Mouse (Mus musculus) liver, adult 2 months (tissue): Measurements from ENCODE around the gene Ccdc61. TPM values are rescaled to one million over a fixed set of nuclear protein-coding genes. Genes with fewer than 3 reads are reported as not detected.

Experiments
- DNase-seq: peaks from one replicate; pipeline ENCODE4 v3.0.0-alpha.2; 2011; ENCODE audit warnings: low read depth, low spot score; ENCODE audit errors: extremely low read depth
- H3K27ac ChIP-seq: fragments of 200-500 bp; replicated peaks from 2 replicates; pipeline ENCODE4 v1.5.1; 2012; ENCODE audit warnings: low read depth, mild to moderate bottlenecking, control low read depth, inconsistent platforms, low read length; ENCODE audit not compliant: insufficient read depth
- H3K27me3 ChIP-seq: fragments of 200-500 bp; 2 replicates; pipeline ENCODE4 v1.6.1; 2012; ENCODE audit warnings: mild to moderate bottlenecking, moderate library complexity, low read length, inconsistent platforms; ENCODE audit not compliant: control insufficient read depth, insufficient read depth
- H3K36me3 ChIP-seq: fragments of 200-500 bp; 2 replicates; pipeline ENCODE4 v1.6.1; 2012; ENCODE audit warnings: low read length, inconsistent platforms; ENCODE audit not compliant: control insufficient read depth, insufficient read depth
- H3K4me1 ChIP-seq: fragments of 200-500 bp; 2 replicates; pipeline ENCODE4 v1.6.1; 2011; ENCODE audit warnings: low read length; ENCODE audit not compliant: control insufficient read depth, insufficient read depth
- H3K4me3 ChIP-seq: fragments of 200-500 bp; 2 replicates; pipeline ENCODE4 v1.5.1; 2011; ENCODE audit warnings: low read depth, mild to moderate bottlenecking, control low read depth, low read length, moderate library complexity; ENCODE audit not compliant: insufficient read depth
- H3K79me2 ChIP-seq: fragments of 200-500 bp; 2 replicates; pipeline ENCODE4 v1.6.1; 2012; ENCODE audit warnings: inconsistent platforms, mild to moderate bottlenecking, low read length, moderate library complexity; ENCODE audit not compliant: control insufficient read depth, insufficient read depth
- H3K9ac ChIP-seq: fragments of 200-500 bp; 2 replicates; pipeline ENCODE4 v1.6.1; 2012; ENCODE audit warnings: low read depth, mild to moderate bottlenecking, control low read depth, inconsistent platforms, low read length
- CTCF ChIP-seq: fragments of 200-500 bp; IDR thresholded peaks from 2 replicates; pipeline ENCODE4 v1.5.1; 2011; ENCODE audit warnings: low read depth, low read length, control low read depth
- POLR2A ChIP-seq: fragments of 200-500 bp; IDR thresholded peaks from 2 replicates; pipeline ENCODE4 v1.6.1; 2011; ENCODE audit warnings: low read length, control low read depth; ENCODE audit not compliant: insufficient read depth; ENCODE audit errors: extremely low read depth
- WGBS: fragments of 180-500 bp; shearing (Covaris S2); methylation state at CpG from one replicate; pipeline ENCODE4 v1.1.7; 2018; 5-methylcytosine and 5-hydroxymethylcytosine counted together
- polyA plus RNA-seq: library from polyadenylated mRNA; depleted of rRNA; stranded (reverse); fragments of >200 nt; gene quantifications from 2 replicates; pipeline ENCODE4 v1.2.3, GENCODE M21; 2012
- total RNA-seq: library from RNA; depleted of rRNA; stranded (reverse); fragments of >200 nt; gene quantifications from 2 replicates; pipeline ENCODE4 v1.2.3, GENCODE M21; 2014

Ccdc61 gene
- total and polyA plus RNA-seq, 2 experiments: 5.6 to 12.0 TPM

DNA sequence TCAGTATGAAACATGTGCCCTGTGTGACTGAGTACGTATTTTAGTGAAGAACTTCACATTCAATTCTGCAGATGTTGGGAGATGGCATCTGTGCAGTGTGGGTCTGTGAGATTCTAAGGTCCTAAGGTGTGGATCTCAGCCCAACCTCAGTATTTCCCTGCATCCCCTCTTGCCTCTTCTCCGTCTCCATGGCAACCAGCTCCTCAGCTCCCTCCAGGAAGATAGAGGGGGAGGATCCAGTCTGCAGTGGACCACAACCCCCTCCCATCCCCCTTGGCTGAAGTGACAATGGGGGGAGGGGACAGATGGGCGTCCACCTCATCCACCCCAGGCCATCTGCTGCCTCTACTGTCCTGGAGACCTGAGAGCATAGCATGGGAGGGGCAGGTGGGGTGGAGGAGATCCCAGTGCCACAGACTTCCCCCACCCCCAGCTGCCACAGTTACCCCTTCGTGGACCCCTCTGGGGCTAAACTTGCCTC lies 13.5 kb upstream of the Ccdc61 start:
- H3K79me2 ChIP-seq: no peaks in the 10 kb centered on the region
- TF ChIP-seq POLR2A (no peak), CTCF (no peak)
- no peak for DNase-seq
- H3K9ac ChIP-seq: no peak overlapping the region
- no peak overlapping the region for H3K4me3 ChIP-seq
- no peaks in the 10 kb centered on the region for H3K36me3 ChIP-seq
- WGBS: 46% methylated on average over 4 of the region's 4 CpGs
- no peaks in the 10 kb centered on the region; the same call in 1 of the 2 replicates for H3K4me1 ChIP-seq
- peaks cover 21% of the 10 kb centered on the region for H3K27me3 ChIP-seq
- H3K27ac ChIP-seq: no peak overlapping the region

DNA sequence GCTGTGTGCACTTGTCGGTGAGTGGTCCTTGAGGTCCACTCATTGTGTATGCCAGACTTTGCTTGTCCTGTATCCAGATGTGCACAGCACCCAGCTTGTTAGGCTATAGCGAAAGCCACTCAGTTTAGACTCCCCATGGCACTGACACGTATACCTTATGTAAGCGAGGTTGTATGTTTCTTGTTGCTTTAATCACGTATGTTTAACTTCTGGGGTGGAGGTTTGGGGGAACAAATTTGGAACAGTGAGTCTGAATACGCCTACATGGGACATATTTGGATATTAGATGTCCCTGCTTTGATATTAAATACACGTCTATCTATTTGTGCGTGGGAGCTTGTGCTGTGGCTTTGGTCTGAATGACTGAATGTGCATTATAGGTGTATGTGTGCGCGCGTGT lies 13.1 kb upstream of the Ccdc61 start:
- Histone ChIP-seq H3K36me3 (no peaks in the 10 kb centered on the region), H3K4me3 (no peak overlapping the region), H3K79me2 (no peaks in the 10 kb centered on the region), H3K27me3 (peaks cover 21% of the 10 kb centered on the region), H3K4me1 (no peaks in the 10 kb centered on the region; the same call in 1 of the 2 replicates), H3K27ac (no peak overlapping the region), H3K9ac (no peak overlapping the region)
- 76% methylated on average over 11 of the region's 11 CpGs for WGBS
- DNase-seq: no peak
- TF ChIP-seq POLR2A: no peak
- TF ChIP-seq CTCF: no peak

DNA sequence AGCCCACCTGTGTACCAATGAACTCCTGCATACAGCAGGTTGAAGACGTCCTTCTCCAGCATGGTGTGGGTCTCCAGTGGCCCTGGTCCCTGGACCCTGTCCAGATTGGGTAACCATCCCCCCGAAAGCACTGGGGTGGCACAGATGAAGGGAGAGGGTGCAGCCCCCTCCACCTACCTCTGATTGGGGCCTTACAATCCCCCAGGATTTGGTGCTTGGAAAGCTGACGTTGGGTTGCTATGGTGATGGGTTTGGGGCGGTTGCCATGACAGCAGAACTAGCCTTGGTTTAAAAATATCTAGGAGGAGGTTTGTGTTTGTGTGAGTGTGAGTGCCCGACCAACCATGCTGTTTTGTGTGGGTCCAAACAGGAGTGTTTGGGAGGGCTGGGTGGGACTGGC lies 12.6 kb upstream of the Ccdc61 start:
- Histone ChIP-seq H3K9ac (no peak overlapping the region), H3K4me1 (no peaks in the 10 kb centered on the region; the same call in 1 of the 2 replicates), H3K36me3 (no peaks in the 10 kb centered on the region), H3K27ac (no peak overlapping the region), H3K79me2 (no peaks in the 10 kb centered on the region), H3K27me3 (peaks cover 21% of the 10 kb centered on the region), H3K4me3 (no peak overlapping the region)
- 51% methylated on average over 5 of the region's 5 CpGs for WGBS
- TF ChIP-seq POLR2A (no peak), CTCF (no peak)
- DNase-seq: no peak

DNA sequence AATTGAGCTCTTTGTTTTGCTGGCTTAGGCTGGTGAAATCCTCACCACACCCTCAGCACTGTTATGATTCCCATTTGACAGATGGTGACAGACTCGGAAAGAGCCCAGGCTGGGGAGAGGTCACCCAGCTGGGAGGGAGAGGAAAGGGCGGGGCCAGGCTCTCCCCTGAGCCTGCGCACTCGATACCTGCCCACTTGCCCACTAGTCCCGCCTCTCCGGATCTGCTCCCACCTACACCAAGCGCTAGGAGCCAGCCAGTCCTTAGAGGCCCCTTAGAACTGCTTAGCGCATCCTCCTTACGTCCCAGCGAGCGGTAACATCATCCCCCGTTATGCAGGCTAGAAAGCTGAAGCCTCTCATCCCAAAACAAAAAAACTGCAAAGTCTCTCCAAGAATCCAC lies 10.9 kb upstream of the Ccdc61 start:
- WGBS: 4% methylated on average over 12 of the region's 12 CpGs
- no peak overlapping the region for H3K27ac ChIP-seq
- H3K4me3 ChIP-seq: no peak overlapping the region
- no peak overlapping the region for H3K9ac ChIP-seq
- TF ChIP-seq CTCF (no peak), POLR2A (no peak)
- H3K4me1 ChIP-seq: no peaks in the 10 kb centered on the region; the same call in 1 of the 2 replicates
- no peaks in the 10 kb centered on the region for H3K36me3 ChIP-seq
- peaks cover 17% of the 10 kb centered on the region for H3K27me3 ChIP-seq
- H3K79me2 ChIP-seq: no peaks in the 10 kb centered on the region
- DNase-seq: no peak

DNA sequence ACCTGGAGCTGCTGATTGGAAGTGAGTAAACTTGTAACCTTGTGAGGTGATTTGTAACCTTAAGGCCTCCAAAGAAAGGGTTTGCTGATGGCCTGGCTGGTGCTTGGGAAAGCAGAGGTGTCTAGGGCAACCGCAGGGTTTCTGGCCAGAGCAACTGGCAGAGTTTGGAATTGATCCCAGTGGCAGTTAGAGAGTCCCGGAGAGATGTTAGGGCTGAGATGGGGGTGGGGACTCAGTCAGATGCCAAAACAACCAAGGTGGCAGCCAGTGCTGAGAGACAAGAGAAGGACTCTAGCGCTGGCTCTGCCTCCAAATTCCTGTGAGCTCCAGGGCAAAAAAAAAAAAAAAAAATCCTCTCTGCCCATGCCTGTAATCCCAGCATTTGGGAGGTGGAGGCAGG lies 7.7 kb upstream of the Ccdc61 start:
- 25% methylated on average over 3 of the region's 3 CpGs for WGBS
- TF ChIP-seq CTCF: no peak
- TF ChIP-seq POLR2A: no peak
- Histone ChIP-seq H3K27me3 (no peaks in the 10 kb centered on the region), H3K4me1 (no peaks in the 10 kb centered on the region; the same call in 1 of the 2 replicates), H3K79me2 (no peaks in the 10 kb centered on the region), H3K36me3 (no peaks in the 10 kb centered on the region), H3K4me3 (no peak overlapping the region), H3K27ac (no peak overlapping the region), H3K9ac (no peak overlapping the region)
- DNase-seq: no peak

DNA sequence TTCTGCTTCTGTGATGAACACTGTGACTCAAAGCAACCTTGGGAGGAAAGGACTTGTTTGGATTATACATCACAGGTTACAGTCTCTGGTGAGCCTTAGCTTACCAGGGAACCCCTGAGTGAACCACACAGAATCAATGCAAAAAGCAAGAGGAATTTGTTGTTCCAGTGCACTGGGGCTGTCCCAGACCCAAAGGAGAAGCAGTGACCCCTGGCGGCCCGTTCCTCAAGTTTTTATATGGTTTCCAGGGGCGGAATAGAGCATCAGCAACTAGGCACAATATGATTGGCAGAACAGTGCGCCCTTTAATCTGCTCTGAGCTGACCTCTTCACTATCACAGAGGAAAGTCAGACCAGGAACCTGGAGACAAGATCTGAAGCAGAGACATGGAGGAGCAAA lies 6.0 kb upstream of the Ccdc61 start:
- TF ChIP-seq CTCF (no peak), POLR2A (no peak)
- Histone ChIP-seq H3K4me3 (no peak overlapping the region), H3K4me1 (no peaks in the 10 kb centered on the region), H3K36me3 (no peaks in the 10 kb centered on the region), H3K27me3 (no peaks in the 10 kb centered on the region), H3K9ac (no peak overlapping the region), H3K79me2 (no peaks in the 10 kb centered on the region), H3K27ac (no peak overlapping the region)
- no peak for DNase-seq
- 74% methylated on average over 4 of the region's 4 CpGs for WGBS
